Mouse (Mus musculus): Measurements from ENCODE around the gene Gtf2ird2. TPM values are rescaled to one million over a fixed set of nuclear protein-coding genes. Genes with fewer than 3 reads are reported as not detected.

Gtf2ird2 gene
- polyA plus RNA-seq, 1 experiment, result 0.41 TPM

DNA sequence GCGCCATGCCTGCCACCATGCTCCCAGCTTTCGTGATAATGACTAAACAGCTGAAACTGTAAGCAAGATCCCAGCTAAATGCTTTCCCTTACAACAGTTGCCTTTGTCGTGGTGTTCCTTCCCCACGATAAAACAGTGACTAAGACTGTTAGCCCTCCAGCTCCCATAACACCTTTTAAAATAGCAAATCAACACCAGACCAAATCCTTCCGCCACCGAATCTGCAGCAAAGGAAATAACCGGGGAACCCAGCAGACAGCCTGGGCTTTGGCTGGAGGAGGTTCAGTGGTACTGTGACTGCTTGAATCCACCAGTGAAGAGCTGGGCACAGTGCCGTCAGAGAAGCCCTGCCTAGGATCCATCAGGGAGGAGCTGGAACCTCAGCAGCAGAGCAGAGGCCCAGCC, 65.4 kb downstream of the Gtf2ird2 start:
- H3K4me3 ChIP-seq (replicated peaks), result no peak overlapping the region
- no peaks in the 10 kb centered on the region for H3K4me1 ChIP-seq (ENCODE audit: control insufficient read depth)
- peaks cover 95% of the 10 kb centered on the region for H3K36me3 ChIP-seq (ENCODE audit: control insufficient read depth)
- no peaks in the 10 kb centered on the region for H3K27me3 ChIP-seq (ENCODE audit: control insufficient read depth)
- TF ChIP-seq GATA1 (IDR thresholded peaks at IDR 0.05; ENCODE audit: low read length), result no peak
- no peak for TF ChIP-seq TAL1 (IDR thresholded peaks at IDR 0.05; ENCODE audit: low read length)
- H3K9me3 ChIP-seq (ENCODE audit: control insufficient read depth, low read length), result no peaks in the 10 kb centered on the region

GRCm38 (mm10) chr5:134250601-134251000, 66.8 kb downstream of the Gtf2ird2 start:
- peaks cover 95% of the 10 kb centered on the region for H3K36me3 ChIP-seq (ENCODE audit: control insufficient read depth)

GRCm38 (mm10) chr5:134251083-134251482, 67.3 kb downstream of the Gtf2ird2 start:
- Histone ChIP-seq H3K36me3 (ENCODE audit: control insufficient read depth) (peaks cover 95% of the 10 kb centered on the region), H3K9me3 (ENCODE audit: control insufficient read depth, low read length) (no peaks in the 10 kb centered on the region), H3K4me1 (ENCODE audit: control insufficient read depth) (no peaks in the 10 kb centered on the region), H3K27me3 (ENCODE audit: control insufficient read depth) (no peaks in the 10 kb centered on the region), H3K4me3 (replicated peaks) (no peak overlapping the region)
- TF ChIP-seq TAL1 (IDR thresholded peaks at IDR 0.05; ENCODE audit: low read length) (no peak), GATA1 (IDR thresholded peaks at IDR 0.05; ENCODE audit: low read length) (no peak)

More at GRCm38 (mm10) chr5:134250601-134251000, 66.8 kb downstream of the Gtf2ird2 start:
- Histone ChIP-seq H3K27me3 (ENCODE audit: control insufficient read depth) (no peaks in the 10 kb centered on the region), H3K9me3 (ENCODE audit: control insufficient read depth, low read length) (no peaks in the 10 kb centered on the region), H3K4me3 (replicated peaks) (no peak overlapping the region), H3K4me1 (ENCODE audit: control insufficient read depth) (no peaks in the 10 kb centered on the region)
- TF ChIP-seq TAL1 (IDR thresholded peaks at IDR 0.05; ENCODE audit: low read length) (no peak), GATA1 (IDR thresholded peaks at IDR 0.05; ENCODE audit: low read length) (no peak)

DNA sequence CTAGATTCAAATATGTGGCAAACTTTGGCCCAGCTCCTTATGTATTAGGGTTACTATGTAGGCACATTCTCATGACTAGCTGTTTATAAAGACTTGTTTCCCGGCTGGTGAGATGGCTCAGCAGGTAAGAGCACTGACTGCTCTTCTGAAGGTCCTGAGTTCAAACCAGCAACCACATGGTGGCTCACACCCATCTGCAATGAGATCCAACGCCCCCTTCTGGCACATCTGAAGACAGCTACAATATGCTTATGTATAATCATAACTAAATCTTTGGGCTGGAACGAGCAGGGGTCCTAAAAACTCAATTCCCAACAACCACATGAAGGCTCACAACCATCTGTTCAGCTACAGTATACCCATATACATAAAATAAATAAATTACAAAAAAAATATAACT, 70.0 kb downstream of the Gtf2ird2 start:
- Histone ChIP-seq H3K4me1 (ENCODE audit: control insufficient read depth) (no peaks in the 10 kb centered on the region), H3K9me3 (ENCODE audit: control insufficient read depth, low read length) (no peaks in the 10 kb centered on the region), H3K27me3 (ENCODE audit: control insufficient read depth) (no peaks in the 10 kb centered on the region), H3K36me3 (ENCODE audit: control insufficient read depth) (peaks cover 89% of the 10 kb centered on the region), H3K4me3 (replicated peaks) (no peak overlapping the region)
- TF ChIP-seq TAL1 (IDR thresholded peaks at IDR 0.05; ENCODE audit: low read length) (no peak), GATA1 (IDR thresholded peaks at IDR 0.05; ENCODE audit: low read length) (no peak)

- Histone ChIP-seq H3K9me3 (ENCODE audit: control insufficient read depth, low read length) (no peaks in the 10 kb centered on the region), H3K4me1 (ENCODE audit: control insufficient read depth) (no peaks in the 10 kb centered on the region), H3K36me3 (ENCODE audit: control insufficient read depth) (peaks cover 89% of the 10 kb centered on the region), H3K4me3 (replicated peaks) (no peak overlapping the region), H3K27me3 (ENCODE audit: control insufficient read depth) (no peaks in the 10 kb centered on the region)
- TF ChIP-seq GATA1 (IDR thresholded peaks at IDR 0.05; ENCODE audit: low read length) (no peak), TAL1 (IDR thresholded peaks at IDR 0.05; ENCODE audit: low read length) (no peak)
These were observed 71.5 kb downstream of the Gtf2ird2 start for GRCm38 (mm10) chr5:134255294-134255693.

DNA sequence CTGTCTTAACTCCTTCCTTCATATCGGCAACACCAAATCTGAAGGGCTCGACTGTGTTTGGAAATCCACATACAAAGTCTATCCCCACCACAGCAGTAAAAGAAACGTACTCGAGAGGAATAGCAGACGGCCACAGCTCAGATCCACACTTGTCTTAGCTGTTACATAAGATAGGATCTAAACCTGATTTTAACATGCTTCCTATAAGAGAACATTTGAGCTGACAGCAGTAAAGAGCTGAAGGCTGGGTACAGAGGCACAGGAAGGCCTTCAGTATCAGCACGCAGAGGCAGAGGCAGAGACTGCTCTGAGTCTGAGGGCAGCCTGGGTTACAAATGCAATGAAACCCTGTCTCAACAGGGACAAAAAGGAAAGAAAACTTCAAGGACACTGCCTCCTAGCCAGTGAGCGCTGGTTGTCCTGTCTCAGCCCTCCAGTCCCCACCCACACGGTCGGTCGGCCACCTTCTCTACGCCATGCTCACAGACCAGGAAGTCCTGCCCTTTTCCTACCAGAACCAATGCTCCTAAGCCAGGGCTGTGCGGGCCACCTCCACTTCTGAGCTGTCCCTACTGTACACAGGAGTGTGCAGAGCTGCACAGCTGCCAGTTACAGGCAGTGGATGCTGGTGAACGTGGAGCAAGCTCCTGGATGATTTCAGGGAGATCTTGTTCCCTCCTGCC, 73.7 kb downstream of the Gtf2ird2 start:
- H3K4me3 ChIP-seq (replicated peaks), result no peak overlapping the region
- no peaks in the 10 kb centered on the region for H3K9me3 ChIP-seq (ENCODE audit: control insufficient read depth, low read length)
- no peaks in the 10 kb centered on the region for H3K4me1 ChIP-seq (ENCODE audit: control insufficient read depth)
- no peak for TF ChIP-seq TAL1 (IDR thresholded peaks at IDR 0.05; ENCODE audit: low read length)
- TF ChIP-seq GATA1 (IDR thresholded peaks at IDR 0.05; ENCODE audit: low read length), result no peak
- no peaks in the 10 kb centered on the region for H3K27me3 ChIP-seq (ENCODE audit: control insufficient read depth)
- H3K36me3 ChIP-seq (ENCODE audit: control insufficient read depth), result peaks cover 90% of the 10 kb centered on the region

- Histone ChIP-seq H3K4me1 (ENCODE audit: control insufficient read depth) (no peaks in the 10 kb centered on the region), H3K9me3 (ENCODE audit: control insufficient read depth, low read length) (no peaks in the 10 kb centered on the region)
These were observed 74.6 kb downstream of the Gtf2ird2 start for GRCm38 (mm10) chr5:134258395-134258794.

DNA sequence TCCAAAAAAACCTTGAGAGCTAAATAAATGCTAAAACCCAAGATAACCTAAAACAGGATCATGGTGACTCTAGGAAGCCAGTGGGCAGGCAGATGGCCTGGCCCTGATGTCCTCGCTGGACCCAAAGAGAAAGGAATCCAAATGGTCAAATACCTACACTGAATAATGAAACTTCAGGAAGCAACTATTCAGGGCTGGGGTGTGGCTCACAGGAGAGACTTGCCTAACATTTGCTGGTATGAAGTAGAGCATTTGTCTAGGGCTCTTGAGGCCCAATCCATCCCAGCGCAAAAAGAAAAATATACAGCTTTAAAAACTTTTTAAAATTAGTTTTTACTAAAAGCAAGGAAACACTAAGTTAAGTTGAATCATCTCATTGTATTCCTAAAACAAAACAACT, 75.1 kb downstream of the Gtf2ird2 start:
- Histone ChIP-seq H3K36me3 (ENCODE audit: control insufficient read depth) (peaks cover 91% of the 10 kb centered on the region), H3K4me3 (replicated peaks) (no peak overlapping the region), H3K27me3 (ENCODE audit: control insufficient read depth) (no peaks in the 10 kb centered on the region), H3K4me1 (ENCODE audit: control insufficient read depth) (no peaks in the 10 kb centered on the region), H3K9me3 (ENCODE audit: control insufficient read depth, low read length) (no peaks in the 10 kb centered on the region)
- no peak for TF ChIP-seq TAL1 (IDR thresholded peaks at IDR 0.05; ENCODE audit: low read length)
- no peak for TF ChIP-seq GATA1 (IDR thresholded peaks at IDR 0.05; ENCODE audit: low read length)

More at GRCm38 (mm10) chr5:134258395-134258794, 74.6 kb downstream of the Gtf2ird2 start:
- TF ChIP-seq GATA1 (IDR thresholded peaks at IDR 0.05; ENCODE audit: low read length) (no peak), TAL1 (IDR thresholded peaks at IDR 0.05; ENCODE audit: low read length) (no peak)
- no peak overlapping the region for H3K4me3 ChIP-seq (replicated peaks)
- peaks cover 91% of the 10 kb centered on the region for H3K36me3 ChIP-seq (ENCODE audit: control insufficient read depth)
- no peaks in the 10 kb centered on the region for H3K27me3 ChIP-seq (ENCODE audit: control insufficient read depth)

DNA sequence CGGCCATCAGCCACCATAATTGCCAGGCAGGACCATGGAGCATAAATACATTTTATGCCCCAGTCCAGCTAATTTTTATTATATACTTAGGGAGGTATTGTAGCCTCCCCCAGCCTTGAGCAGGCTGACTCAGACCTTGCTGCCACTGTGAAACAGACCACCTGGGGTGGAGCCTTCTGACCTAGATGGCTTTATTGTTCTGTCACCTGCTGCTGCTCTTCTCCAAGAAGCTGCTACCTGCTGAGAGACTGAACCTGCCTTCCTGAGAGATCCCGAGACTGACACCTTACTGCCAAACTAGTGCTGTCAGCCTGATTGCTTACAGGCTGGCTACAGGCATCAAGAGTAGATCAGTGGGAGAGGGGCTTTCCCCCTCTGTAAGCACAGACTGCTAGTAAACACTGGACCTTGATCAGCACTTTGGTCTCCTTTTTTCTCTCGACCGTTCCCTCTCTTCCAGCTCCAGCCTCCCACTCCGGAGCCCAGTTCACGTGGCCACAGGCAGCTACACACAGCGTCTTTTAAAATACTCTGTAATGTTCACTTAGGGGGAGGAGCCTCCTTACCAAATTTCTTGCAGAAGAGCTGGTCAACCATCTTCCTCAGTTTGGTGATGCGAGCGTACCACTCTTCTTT, 76.3 kb downstream of the Gtf2ird2 start:
- no peak for TF ChIP-seq TAL1 (IDR thresholded peaks at IDR 0.05; ENCODE audit: low read length)
- TF ChIP-seq GATA1 (IDR thresholded peaks at IDR 0.05; ENCODE audit: low read length), result no peak
- Histone ChIP-seq H3K27me3 (ENCODE audit: control insufficient read depth) (no peaks in the 10 kb centered on the region), H3K36me3 (ENCODE audit: control insufficient read depth) (peaks cover 91% of the 10 kb centered on the region), H3K4me3 (replicated peaks) (no peak overlapping the region), H3K9me3 (ENCODE audit: control insufficient read depth, low read length) (no peaks in the 10 kb centered on the region), H3K4me1 (ENCODE audit: control insufficient read depth) (no peaks in the 10 kb centered on the region)
